Comparison of ENCODE assay signal across 9 mouse cellular contexts in the genomic region with DNA sequence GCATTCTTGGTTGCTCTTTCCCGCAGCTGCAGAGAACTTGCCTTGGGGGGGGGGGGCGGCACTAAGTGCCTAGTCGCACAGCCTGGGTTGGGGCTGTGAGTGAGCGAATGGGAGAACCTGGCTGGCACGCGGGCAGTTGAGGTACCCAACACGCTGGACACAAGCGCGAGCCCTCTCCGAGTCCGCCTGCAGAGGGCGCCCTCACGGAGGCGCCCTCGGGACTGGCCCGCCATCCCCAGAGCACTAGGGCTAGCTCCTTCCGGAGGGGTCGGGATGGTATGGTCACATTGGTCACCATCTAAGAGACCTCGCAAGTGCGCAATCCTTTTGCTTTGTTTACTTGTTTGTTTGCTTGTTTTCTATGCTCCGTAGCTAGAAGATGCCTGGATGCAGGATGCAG. TPM values are rescaled to one million over a fixed set of nuclear protein-coding genes. Genes with fewer than 3 reads are reported as not detected.
DNase-seq lines count a peak whose midpoint lies in the region; ATAC-seq and TF ChIP-seq lines count a peak whose summit lies in the region.
"Had no signal": no experiment of that assay in that cellular context is flagged by ENCODE, and none has a peak within 500 bp of the region (broad histone marks: within the 10 kb centered on the region; RNA-seq: fewer than 3 reads in every experiment).

No protein-coding gene starts in this region.

- TF ChIP-seq EP300 in heart, postnatal 0 days (IDR thresholded peaks at IDR 0.05; ENCODE audit: low read depth): no peak

- peak; percentile 11; the same call in 1 of the 2 replicates for TF ChIP-seq CTCF in heart, postnatal 0 days (IDR thresholded peaks at IDR 0.05; ENCODE audit: low read depth)
- peak; percentile 68 for TF ChIP-seq CTCF in left cerebral cortex, adult 2 months (IDR thresholded peaks at IDR 0.05)
- TF ChIP-seq CTCF in lung, adult 2 months (IDR thresholded peaks at IDR 0.05; ENCODE audit: insufficient read depth, low read length): no peak

- TF ChIP-seq POLR2A in lung, adult 2 months (IDR thresholded peaks at IDR 0.05; ENCODE audit: borderline replicate concordance, extremely low read depth, low read depth, low read length): no peak

- no peak for ATAC-seq in heart, embryonic 14.5 days (ENCODE audit: insufficient number of reproducible peaks, insufficient read depth, low FRiP score, low read depth)
- ATAC-seq in heart, postnatal 0 days (ENCODE audit: insufficient read depth, low read depth): 0 out of 2 replicates have a peak, but pooled peaks have one; percentile 20
- no peak for ATAC-seq in stomach, embryonic 14.5 days (ENCODE audit: insufficient number of reproducible peaks, insufficient read depth, low FRiP score, low read depth)
- ATAC-seq: Patski had no signal

- no peaks in the 10 kb centered on the region for H3K9me3 ChIP-seq in heart, embryonic 14.5 days (ENCODE audit: control insufficient read depth, low read length)
- no peaks in the 10 kb centered on the region for H3K9me3 ChIP-seq in heart, postnatal 0 days (replicated peaks; ENCODE audit: control insufficient read depth, low read length)
- no peaks in the 10 kb centered on the region for H3K9me3 ChIP-seq in stomach, embryonic 14.5 days (ENCODE audit: control insufficient read depth, low read depth, low read length)

- H3K4me3 ChIP-seq in heart, embryonic 14.5 days (ENCODE audit: control insufficient read depth in 1 of 2, insufficient read depth in 1 of 2, low read depth in 1 of 2, low read length in 2 of 2): peak overlapping the region in 1 of 2 experiments; percentile 32; a peak in 3 of 4 replicates
- H3K4me3 ChIP-seq in heart, postnatal 0 days (ENCODE audit: low read depth, low read length): peak overlapping the region; percentile 23
- peak overlapping the region; percentile 63 for H3K4me3 ChIP-seq in left cerebral cortex, adult 2 months
- peak overlapping the region; percentile 22 for H3K4me3 ChIP-seq in stomach, embryonic 14.5 days (ENCODE audit: low read depth, low read length)
- H3K4me3 ChIP-seq in lung, adult 2 months (replicated peaks; ENCODE audit: extremely low read depth, low read depth, low read length): no peak overlapping the region

- H3K4me2 ChIP-seq in heart, embryonic 14.5 days (ENCODE audit: low read length): peak overlapping the region; percentile 54
- H3K4me2 ChIP-seq in heart, postnatal 0 days (ENCODE audit: low read depth, low read length): peak overlapping the region; percentile 22
- H3K4me2 ChIP-seq in stomach, embryonic 14.5 days (replicated peaks; ENCODE audit: low read depth, low read length): peak overlapping the region; percentile 31

- H3K9ac ChIP-seq in heart, embryonic 14.5 days (ENCODE audit: low read length): no peak overlapping the region
- no peak overlapping the region for H3K9ac ChIP-seq in heart, postnatal 0 days (replicated peaks; ENCODE audit: low read depth, low read length)
- no peak overlapping the region for H3K9ac ChIP-seq in stomach, embryonic 14.5 days (replicated peaks; ENCODE audit: low read depth, low read length)

- H3K27me3 ChIP-seq in heart, embryonic 14.5 days (ENCODE audit: control insufficient read depth, insufficient read depth, low read length): peaks cover 83% of the 10 kb centered on the region
- H3K27me3 ChIP-seq in heart, postnatal 0 days (ENCODE audit: control insufficient read depth, insufficient read depth, low read length): peaks cover 94% of the 10 kb centered on the region
- peaks cover 64% of the 10 kb centered on the region for H3K27me3 ChIP-seq in stomach, embryonic 14.5 days (ENCODE audit: control insufficient read depth, insufficient read depth, low read length)

- no peaks in the 10 kb centered on the region for H3K36me3 ChIP-seq in heart, embryonic 14.5 days (ENCODE audit: control insufficient read depth, insufficient read depth, low read length)
- no peaks in the 10 kb centered on the region for H3K36me3 ChIP-seq in heart, postnatal 0 days (replicated peaks; ENCODE audit: control insufficient read depth, insufficient read depth, low read length)
- H3K36me3 ChIP-seq in stomach, embryonic 14.5 days (ENCODE audit: control insufficient read depth, insufficient read depth, low read length): no peaks in the 10 kb centered on the region

- under 1% methylated on average over 20 of the region's 21 CpGs for WGBS in heart, embryonic 14.5 days
- WGBS in heart, postnatal 0 days: under 1% methylated on average over 21 of the region's 21 CpGs
- under 1% methylated on average over 19 of the region's 21 CpGs for WGBS in stomach, embryonic 14.5 days
- WGBS in lung, adult 2 months: 2% methylated on average over 21 of the region's 21 CpGs

- H3K4me1 ChIP-seq in heart, embryonic 14.5 days (ENCODE audit: control insufficient read depth in 2 of 2, insufficient read depth in 2 of 2, low read length in 2 of 2): peaks cover 6 to 7% of the 10 kb centered on the region in 2 experiments; a peak in 3 of 4 replicates
- peaks cover 6% of the 10 kb centered on the region; the same call in 1 of the 2 replicates for H3K4me1 ChIP-seq in heart, postnatal 0 days (ENCODE audit: control insufficient read depth, insufficient read depth)
- H3K4me1 ChIP-seq in stomach, embryonic 14.5 days (ENCODE audit: control insufficient read depth, insufficient read depth, low read length): 0 out of 2 replicates have a peak, but pooled peaks cover 8% of the 10 kb centered on the region
- no peaks in the 10 kb centered on the region for H3K4me1 ChIP-seq in lung, adult 2 months (ENCODE audit: control insufficient read depth, insufficient read depth, low read length)

- DNase-seq in heart, postnatal 10 days: no peak
- DNase-seq in cerebellum, postnatal 25 days: peak; percentile 47 to 74
- DNase-seq in heart, postnatal 0 days (ENCODE audit: low spot score): no peak
- no peak for DNase-seq in left cerebral cortex, adult 2 months (ENCODE audit: extremely low spot score in 1 of 2, low spot score in 2 of 2)
- DNase-seq in ovary, postnatal 10 days (ENCODE audit: low spot score): no peak
- DNase-seq in lung, adult 2 months: no peak

- intact Hi-C loops in heart, postnatal 10 days (cut with DNase I): no loop called here
- intact Hi-C loops in left cerebral cortex, adult 2 months (cut with DNase I): loop anchor here (2.0 to 5.0 kb wide), 2 partner anchors 192 to 426 kb away; no protein-coding TSS in a partner anchor

- no peak overlapping the region for H3K27ac ChIP-seq in heart, embryonic 14.5 days (replicated peaks in 1 of 2; ENCODE audit: control insufficient read depth in 1 of 2, insufficient read depth in 1 of 2, low read depth in 2 of 2, low read length in 2 of 2)
- no peak overlapping the region for H3K27ac ChIP-seq in heart, postnatal 0 days (ENCODE audit: low read depth)
- H3K27ac ChIP-seq in left cerebral cortex, adult 2 months: peak overlapping the region; percentile 98
- H3K27ac ChIP-seq in stomach, embryonic 14.5 days (ENCODE audit: low read length): no peak overlapping the region

RNA-seq across cellular contexts. Expression of a gene that starts 10.8 kb away (rescaled TPM):
- polyA plus RNA-seq in heart, embryonic 14.5 days (2014; fragmentation: Nextera tagmentation; extraction: Ambion mirVana): 0.03 TPM in 1 of 2 replicates, not detected in the other
- not detected for total RNA-seq in heart, postnatal 10 days (2021)
- not detected in 2 replicates for total RNA-seq in heart, postnatal 0 days (2014; rRNA removed; ENCODE audit: low replicate concordance)
- not detected in 2 replicates for polyA plus RNA-seq in heart, postnatal 0 days (2015; fragmentation: Nextera tagmentation; extraction: Ambion mirVana)
- total RNA-seq in left cerebral cortex, adult 2 months (2021): 10 to 100 TPM; 61.6 to 66.4 TPM
- polyA plus RNA-seq in stomach, embryonic 14.5 days (2014; fragmentation: Nextera tagmentation; extraction: Ambion mirVana): 0.04 TPM in 1 of 2 replicates, not detected in the other
- polyA plus RNA-seq in lung, adult 2 months (2012; rRNA removed): 0.06 and 0.07 TPM in 2 replicates

Comparison
In these comparisons a context has a peak if more than half of its experiments do, and no peak if none do; other contexts are left out.
1. DNase-seq: peak in cerebellum, postnatal 25 days (2 of 2); none in heart, postnatal 10 days (0 of 2), heart, postnatal 0 days (single experiment), left cerebral cortex, adult 2 months (0 of 2), ovary, postnatal 10 days (single experiment) and lung, adult 2 months (single experiment).
2. Peak in every context shown above with its lines, with median percentiles within 50 percentile points of each other: H3K4me2 ChIP-seq.